Mouse (Mus musculus) embryonic facial prominence, embryonic 11.5 days (tissue): ENCODE results near the gene Baiap2l1. TPM values are rescaled to one million over a fixed set of nuclear protein-coding genes. Genes with fewer than 3 reads are reported as not detected.

Experiments used
- ATAC-seq: fragments of 200-750 bp; cut with Nextera tagmentation; replicated peaks from 2 replicates; pipeline ENCODE4 v1.8.0; 2017; ENCODE audit warnings: low read depth; ENCODE audit not compliant: insufficient number of reproducible peaks, low FRiP score, low TSS enrichment
- DNase-seq: peaks from one replicate; pipeline ENCODE4 v3.0.0-alpha.2; 2015; ENCODE audit warnings: low spot score
- H3K27ac ChIP-seq: fragments of 300-500 bp; sonication (generic); replicated peaks from 2 replicates; pipeline ENCODE4 v1.5.1; 2014; ENCODE audit warnings: mild to moderate bottlenecking, low read depth, low read length, control low read depth
- H3K27me3 ChIP-seq: fragments of 300-500 bp; sonication (generic); 2 replicates; pipeline ENCODE4 v1.6.1; 2014; ENCODE audit warnings: mild to moderate bottlenecking, low read length, moderate library complexity, mixed read lengths; ENCODE audit not compliant: control insufficient read depth, insufficient read depth
- H3K36me3 ChIP-seq: fragments of 300-500 bp; sonication (generic); replicated peaks from 2 replicates; pipeline ENCODE4 v1.6.1; 2014; ENCODE audit warnings: low read depth, mild to moderate bottlenecking, low read length, moderate library complexity, mixed read lengths; ENCODE audit not compliant: control insufficient read depth, insufficient read depth
- H3K4me1 ChIP-seq: fragments of 300-500 bp; sonication (generic); 2 replicates; pipeline ENCODE4 v1.6.1; 2014; ENCODE audit warnings: low read length, mixed read lengths; ENCODE audit not compliant: control insufficient read depth, insufficient read depth
- H3K4me2 ChIP-seq: fragments of 300-500 bp; sonication (generic); 2 replicates; pipeline ENCODE4 v1.6.1; 2014; ENCODE audit warnings: low read depth, mild to moderate bottlenecking, control low read depth, low read length, moderate library complexity
- H3K4me3 ChIP-seq: fragments of 300-500 bp; sonication (generic); 2 replicates; pipeline ENCODE4 v1.5.1; 2014; ENCODE audit warnings: low read depth, low read length, control low read depth
- H3K9ac ChIP-seq: fragments of 300-500 bp; sonication (generic); replicated peaks from 2 replicates; pipeline ENCODE4 v1.6.1; 2014; ENCODE audit warnings: mild to moderate bottlenecking, control low read depth, low read length
- H3K9me3 ChIP-seq: fragments of 300-500 bp; sonication (generic); replicated peaks from 2 replicates; pipeline ENCODE4 v1.6.1; 2016; ENCODE audit warnings: mild to moderate bottlenecking, low read length, inconsistent platforms, mixed read lengths; ENCODE audit not compliant: control insufficient read depth
- WGBS: fragments of 180-500 bp; shearing (Covaris S2); extraction: QIAGEN DNeasy Blood & Tissue Kit; methylation state at CpG from one replicate; pipeline ENCODE4 v1.1.7; 2014; 5-methylcytosine and 5-hydroxymethylcytosine counted together
- polyA plus RNA-seq: library from polyadenylated mRNA; unstranded; fragments of >200 nt; fragmentation: Nextera tagmentation; extraction: Ambion mirVana; gene quantifications from 2 replicates; pipeline ENCODE4 v1.2.1, GENCODE M21; 2014

The Baiap2l1 gene
- polyA plus RNA-seq, 1 experiment from 2014 or later, result 3.8 TPM

DNA sequence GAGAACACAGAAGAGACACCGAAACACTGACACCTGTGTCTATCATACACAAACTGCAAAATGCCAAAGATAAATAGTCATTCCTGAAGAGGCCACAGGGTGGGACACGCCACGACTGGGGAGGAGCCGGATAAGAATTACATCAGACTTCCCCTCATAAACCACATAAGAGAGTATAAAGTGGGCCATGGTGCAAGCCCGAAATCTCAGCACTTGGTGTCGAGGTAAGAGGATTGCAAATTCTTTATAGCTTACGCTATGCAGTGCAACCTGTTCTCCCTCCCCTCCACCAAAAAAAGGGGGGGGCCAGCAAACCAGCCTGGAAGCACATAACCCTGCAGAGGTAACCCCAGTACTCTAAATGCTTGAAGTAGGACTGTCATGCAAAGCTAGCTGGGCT, 63.0 kb downstream of the Baiap2l1 start:
- H3K27ac ChIP-seq, result no peak overlapping the region
- no peak overlapping the region for H3K4me3 ChIP-seq
- DNase-seq (no peak), ATAC-seq (no peak)
- no peaks in the 10 kb centered on the region for H3K36me3 ChIP-seq
- no peaks in the 10 kb centered on the region for H3K27me3 ChIP-seq
- H3K4me1 ChIP-seq, result no peaks in the 10 kb centered on the region
- no peak overlapping the region for H3K4me2 ChIP-seq
- H3K9ac ChIP-seq, result no peak overlapping the region
- 81% methylated on average over 7 of the region's 7 CpGs for WGBS
- no peaks in the 10 kb centered on the region for H3K9me3 ChIP-seq

- no peak overlapping the region for H3K9ac ChIP-seq
- no peak overlapping the region for H3K4me3 ChIP-seq
- WGBS, result 91% methylated on average over 4 of the region's 4 CpGs
- ATAC-seq (no peak), DNase-seq (no peak)
- no peaks in the 10 kb centered on the region for H3K27me3 ChIP-seq
- no peaks in the 10 kb centered on the region for H3K4me1 ChIP-seq
- no peak overlapping the region for H3K4me2 ChIP-seq
- no peaks in the 10 kb centered on the region for H3K36me3 ChIP-seq
- no peaks in the 10 kb centered on the region for H3K9me3 ChIP-seq
- H3K27ac ChIP-seq, result no peak overlapping the region
Observed at GRCm38 (mm10) chr5:144289769-144290440, 68.0 kb downstream of the Baiap2l1 start.

DNA sequence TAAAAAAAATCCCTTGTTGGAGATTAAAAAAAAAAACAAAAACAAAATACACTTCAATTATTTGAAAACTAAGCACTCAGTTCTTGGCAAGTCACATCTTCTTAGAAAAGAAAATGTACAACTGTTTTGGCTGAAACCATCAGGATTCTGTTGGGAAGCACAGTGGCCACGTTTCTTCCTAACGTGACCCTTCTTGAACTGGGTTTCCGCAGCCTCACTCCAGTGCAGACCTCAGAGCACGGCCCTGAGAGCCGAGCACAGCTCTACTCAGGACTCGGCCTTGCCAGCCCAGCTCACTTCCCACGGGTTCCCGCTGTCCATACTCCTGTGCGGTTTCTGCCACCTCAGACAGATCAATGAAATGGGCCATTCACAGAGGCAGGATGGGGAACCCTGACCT, 69.5 kb downstream of the Baiap2l1 start:
- H3K4me1 ChIP-seq, result no peaks in the 10 kb centered on the region
- H3K9me3 ChIP-seq, result no peaks in the 10 kb centered on the region
- H3K4me2 ChIP-seq, result no peak overlapping the region
- no peak overlapping the region for H3K9ac ChIP-seq
- no peaks in the 10 kb centered on the region for H3K36me3 ChIP-seq
- H3K4me3 ChIP-seq, result no peak overlapping the region
- WGBS, result 83% methylated on average over 9 of the region's 9 CpGs
- H3K27me3 ChIP-seq, result no peaks in the 10 kb centered on the region
- DNase-seq (no peak), ATAC-seq (no peak)
- H3K27ac ChIP-seq, result no peak overlapping the region

- H3K27me3 ChIP-seq, result no peaks in the 10 kb centered on the region
- no peaks in the 10 kb centered on the region for H3K9me3 ChIP-seq
- 84% methylated on average over 3 of the region's 3 CpGs for WGBS
- H3K27ac ChIP-seq, result no peak overlapping the region
- H3K4me1 ChIP-seq, result no peaks in the 10 kb centered on the region
- H3K4me3 ChIP-seq, result no peak overlapping the region
- H3K9ac ChIP-seq, result no peak overlapping the region
- ATAC-seq, result no peak
- H3K36me3 ChIP-seq, result no peaks in the 10 kb centered on the region
- no peak overlapping the region for H3K4me2 ChIP-seq
- no peak for DNase-seq
Observed at GRCm38 (mm10) chr5:144287267-144287820, 70.6 kb downstream of the Baiap2l1 start.

DNA sequence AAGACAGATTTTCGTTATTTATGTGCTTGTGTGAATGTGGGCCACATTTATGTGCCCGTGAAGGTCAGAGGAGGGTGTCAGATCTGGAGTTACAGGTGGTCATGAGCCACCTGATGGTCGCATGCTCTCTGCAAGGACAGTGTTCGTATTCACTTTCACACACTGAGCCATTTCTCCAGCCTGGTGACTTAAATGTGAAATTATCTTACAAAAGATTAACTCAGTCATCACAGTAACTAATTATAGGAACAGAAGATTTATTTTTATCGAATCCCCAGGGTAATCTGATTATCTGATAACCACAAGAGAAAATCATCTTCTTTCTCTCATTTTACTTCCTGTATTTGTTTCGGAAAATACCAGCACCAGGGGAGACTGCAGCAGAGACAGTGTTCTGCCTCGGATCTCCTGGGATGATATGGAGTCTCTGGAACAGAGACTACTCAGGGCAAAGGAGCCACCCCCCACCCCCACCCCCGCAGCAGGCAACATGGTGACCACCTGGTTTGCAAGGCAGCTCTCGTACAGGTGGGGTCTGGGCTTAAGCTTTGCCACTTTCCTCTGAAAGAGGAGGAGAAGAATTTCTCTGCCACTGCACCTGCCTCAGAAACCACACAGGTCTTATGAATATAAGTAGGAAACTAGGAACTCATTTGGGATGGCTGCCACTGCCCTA, 71.2 kb downstream of the Baiap2l1 start:
- 78% methylated on average over 9 of the region's 9 CpGs for WGBS
- DNase-seq (no peak), ATAC-seq (no peak)
- Histone ChIP-seq H3K4me1 (no peaks in the 10 kb centered on the region), H3K9me3 (no peaks in the 10 kb centered on the region), H3K4me3 (no peak overlapping the region), H3K27ac (no peak overlapping the region), H3K9ac (no peak overlapping the region), H3K36me3 (no peaks in the 10 kb centered on the region), H3K27me3 (no peaks in the 10 kb centered on the region), H3K4me2 (no peak overlapping the region)

- no peaks in the 10 kb centered on the region for H3K9me3 ChIP-seq
- no peak overlapping the region for H3K4me3 ChIP-seq
- DNase-seq (no peak), ATAC-seq (no peak)
- no peak overlapping the region for H3K27ac ChIP-seq
- no peak overlapping the region for H3K9ac ChIP-seq
- no peaks in the 10 kb centered on the region for H3K27me3 ChIP-seq
- 84% methylated on average over 5 of the region's 5 CpGs for WGBS
- H3K4me2 ChIP-seq, result no peak overlapping the region
- no peaks in the 10 kb centered on the region for H3K36me3 ChIP-seq
- H3K4me1 ChIP-seq, result no peaks in the 10 kb centered on the region
Observed at GRCm38 (mm10) chr5:144284599-144284998, 73.3 kb downstream of the Baiap2l1 start.

GRCm38 (mm10) chr5:144283551-144284031, 74.3 kb downstream of the Baiap2l1 start:
- Histone ChIP-seq H3K4me2 (no peak overlapping the region), H3K9me3 (no peaks in the 10 kb centered on the region), H3K4me3 (no peak overlapping the region), H3K27me3 (no peaks in the 10 kb centered on the region), H3K27ac (no peak overlapping the region), H3K9ac (no peak overlapping the region), H3K4me1 (no peaks in the 10 kb centered on the region), H3K36me3 (no peaks in the 10 kb centered on the region; the same call in 1 of the 2 replicates)
- no peak for ATAC-seq
- no peak for DNase-seq
- WGBS, result 84% methylated on average over 8 of the region's 8 CpGs
